Mouse (Mus musculus): Measurements from ENCODE around the gene Cds1. TPM values are rescaled to one million over a fixed set of nuclear protein-coding genes. Genes with fewer than 3 reads are reported as not detected.

The Cds1 gene
- polyA plus RNA-seq, 1 experiment = 35.5 TPM

- WGBS = 57% methylated on average over 16 of the region's 16 CpGs
- no peaks in the 10 kb centered on the region for H3K36me3 ChIP-seq (ENCODE audit: control insufficient read depth, insufficient read depth, low read length)
- TF ChIP-seq CTCF (conservative IDR thresholded peaks at IDR 0.05; ENCODE audit: insufficient read depth, insufficient read length, low read depth, low read length) = no peak
- TF ChIP-seq POLR2A (IDR thresholded peaks at IDR 0.05; ENCODE audit: low read depth, low read length) = no peak
- no peak overlapping the region for H3K27ac ChIP-seq (ENCODE audit: insufficient read depth, low read depth, low read length)
- no peak overlapping the region for H3K4me3 ChIP-seq (ENCODE audit: insufficient read depth, low read depth, low read length)
- H3K4me1 ChIP-seq (ENCODE audit: control insufficient read depth, insufficient read depth, low read length) = no peaks in the 10 kb centered on the region
- no peaks in the 10 kb centered on the region for H3K27me3 ChIP-seq (replicated peaks; ENCODE audit: control insufficient read depth, insufficient read depth, low read length)
- DNase-seq = no peak
Measured at GRCm38 (mm10) chr5:101740471-101741223, 24.3 kb upstream of the Cds1 start.

- Histone ChIP-seq H3K4me3 (ENCODE audit: insufficient read depth, low read depth, low read length) (no peak overlapping the region), H3K27ac (ENCODE audit: insufficient read depth, low read depth, low read length) (no peak overlapping the region), H3K4me1 (ENCODE audit: control insufficient read depth, insufficient read depth, low read length) (no peaks in the 10 kb centered on the region), H3K36me3 (ENCODE audit: control insufficient read depth, insufficient read depth, low read length) (no peaks in the 10 kb centered on the region), H3K27me3 (replicated peaks; ENCODE audit: control insufficient read depth, insufficient read depth, low read length) (no peaks in the 10 kb centered on the region)
- 84% methylated on average over 4 of the region's 4 CpGs for WGBS
- TF ChIP-seq POLR2A (IDR thresholded peaks at IDR 0.05; ENCODE audit: low read depth, low read length) (no peak), CTCF (conservative IDR thresholded peaks at IDR 0.05; ENCODE audit: insufficient read depth, insufficient read length, low read depth, low read length) (no peak)
- DNase-seq = no peak
Measured at GRCm38 (mm10) chr5:101741224-101741591, 23.7 kb upstream of the Cds1 start.

- Histone ChIP-seq H3K27ac (ENCODE audit: insufficient read depth, low read depth, low read length) (no peak overlapping the region), H3K4me1 (ENCODE audit: control insufficient read depth, insufficient read depth, low read length) (no peaks in the 10 kb centered on the region), H3K27me3 (replicated peaks; ENCODE audit: control insufficient read depth, insufficient read depth, low read length) (no peaks in the 10 kb centered on the region), H3K4me3 (ENCODE audit: insufficient read depth, low read depth, low read length) (no peak overlapping the region), H3K36me3 (ENCODE audit: control insufficient read depth, insufficient read depth, low read length) (no peaks in the 10 kb centered on the region)
- DNase-seq = no peak
- 90% methylated on average over 2 of the region's 2 CpGs for WGBS
- TF ChIP-seq POLR2A (IDR thresholded peaks at IDR 0.05; ENCODE audit: low read depth, low read length) (no peak), CTCF (conservative IDR thresholded peaks at IDR 0.05; ENCODE audit: insufficient read depth, insufficient read length, low read depth, low read length) (no peak)
Measured at GRCm38 (mm10) chr5:101742014-101742413, 22.9 kb upstream of the Cds1 start.

- H3K27ac ChIP-seq (ENCODE audit: insufficient read depth, low read depth, low read length) = no peak overlapping the region
- no peaks in the 10 kb centered on the region for H3K36me3 ChIP-seq (ENCODE audit: control insufficient read depth, insufficient read depth, low read length)
- no peak overlapping the region for H3K4me3 ChIP-seq (ENCODE audit: insufficient read depth, low read depth, low read length)
- H3K4me1 ChIP-seq (ENCODE audit: control insufficient read depth, insufficient read depth, low read length) = no peaks in the 10 kb centered on the region
- TF ChIP-seq POLR2A (IDR thresholded peaks at IDR 0.05; ENCODE audit: low read depth, low read length) = no peak
- TF ChIP-seq CTCF (conservative IDR thresholded peaks at IDR 0.05; ENCODE audit: insufficient read depth, insufficient read length, low read depth, low read length) = no peak
- 95% methylated on average over 8 of the region's 8 CpGs for WGBS
- H3K27me3 ChIP-seq (replicated peaks; ENCODE audit: control insufficient read depth, insufficient read depth, low read length) = no peaks in the 10 kb centered on the region
- no peak for DNase-seq
Measured at GRCm38 (mm10) chr5:101742425-101742824, 22.5 kb upstream of the Cds1 start.

GRCm38 (mm10) chr5:101744886-101745285 is 20.0 kb upstream of the Cds1 start:
- no peak for DNase-seq
- no peak overlapping the region for H3K27ac ChIP-seq (ENCODE audit: insufficient read depth, low read depth, low read length)
- 87% methylated on average over 6 of the region's 6 CpGs for WGBS
- no peaks in the 10 kb centered on the region for H3K36me3 ChIP-seq (ENCODE audit: control insufficient read depth, insufficient read depth, low read length)
- no peak for TF ChIP-seq CTCF (conservative IDR thresholded peaks at IDR 0.05; ENCODE audit: insufficient read depth, insufficient read length, low read depth, low read length)
- TF ChIP-seq POLR2A (IDR thresholded peaks at IDR 0.05; ENCODE audit: low read depth, low read length) = no peak
- H3K4me1 ChIP-seq (ENCODE audit: control insufficient read depth, insufficient read depth, low read length) = no peaks in the 10 kb centered on the region
- no peak overlapping the region for H3K4me3 ChIP-seq (ENCODE audit: insufficient read depth, low read depth, low read length)
- no peaks in the 10 kb centered on the region for H3K27me3 ChIP-seq (replicated peaks; ENCODE audit: control insufficient read depth, insufficient read depth, low read length)

GRCm38 (mm10) chr5:101753680-101754079 is 11.2 kb upstream of the Cds1 start:
- no peaks in the 10 kb centered on the region for H3K4me1 ChIP-seq (ENCODE audit: control insufficient read depth, insufficient read depth, low read length)
- H3K36me3 ChIP-seq (ENCODE audit: control insufficient read depth, insufficient read depth, low read length) = no peaks in the 10 kb centered on the region
- TF ChIP-seq CTCF (conservative IDR thresholded peaks at IDR 0.05; ENCODE audit: insufficient read depth, insufficient read length, low read depth, low read length) (no peak), POLR2A (IDR thresholded peaks at IDR 0.05; ENCODE audit: low read depth, low read length) (no peak)
- no peak overlapping the region for H3K4me3 ChIP-seq (ENCODE audit: insufficient read depth, low read depth, low read length)
- H3K27me3 ChIP-seq (replicated peaks; ENCODE audit: control insufficient read depth, insufficient read depth, low read length) = no peaks in the 10 kb centered on the region
- no peak overlapping the region for H3K27ac ChIP-seq (ENCODE audit: insufficient read depth, low read depth, low read length)
- DNase-seq = no peak
- WGBS = 70% methylated on average over 1 of the region's 1 CpGs

GRCm38 (mm10) chr5:101757669-101758068 is 7.3 kb upstream of the Cds1 start:
- TF ChIP-seq CTCF (conservative IDR thresholded peaks at IDR 0.05; ENCODE audit: insufficient read depth, insufficient read length, low read depth, low read length) = no peak
- no peak for TF ChIP-seq POLR2A (IDR thresholded peaks at IDR 0.05; ENCODE audit: low read depth, low read length)
- H3K36me3 ChIP-seq (ENCODE audit: control insufficient read depth, insufficient read depth, low read length) = no peaks in the 10 kb centered on the region
- no peak overlapping the region for H3K4me3 ChIP-seq (ENCODE audit: insufficient read depth, low read depth, low read length)
- H3K27me3 ChIP-seq (replicated peaks; ENCODE audit: control insufficient read depth, insufficient read depth, low read length) = no peaks in the 10 kb centered on the region
- H3K27ac ChIP-seq (ENCODE audit: insufficient read depth, low read depth, low read length) = no peak overlapping the region
- no peaks in the 10 kb centered on the region for H3K4me1 ChIP-seq (ENCODE audit: control insufficient read depth, insufficient read depth, low read length)
- peak; percentile 19 for DNase-seq
